Mouse (Mus musculus) heart, adult 8-10 months (tissue): ENCODE data around the gene Zfp85. TPM values are rescaled to one million over a fixed set of nuclear protein-coding genes. Genes with fewer than 3 reads are reported as not detected.
A peak's percentile ranks its signal among the peaks of the same experiment; 100 is the strongest.
"Not testable (repeated sequence)": the region's sequence is repeated elsewhere in the genome, so short reads cannot be mapped to it uniquely, and the experiment has no call there.

Experiments used
- DNase-seq: peaks from one replicate; pipeline ENCODE4 v3.0.0; 2022; ENCODE audit warnings: low spot score
- total RNA-seq, 4 experiments: library from RNA; stranded (reverse); gene quantifications; 2 replicates each; pipeline ENCODE4 v1.2.4; 2022

Zfp85 gene
- total RNA-seq: 1 to 10 TPM; 2.0 to 2.5 (median 2.3) TPM

- peak; percentile 75 for DNase-seq
Measured at GRCm38 (mm10) chr13:67754333-67755306, at the start of gene Zfp85. Zfp85 (minus strand) TSS chr13:67755228.

GRCm38 (mm10) chr13:67799151-67799550 is 44.1 kb upstream of the Zfp85 start:
- DNase-seq: not testable (repeated sequence)

GRCm38 (mm10) chr13:67798618-67799017 is 43.6 kb upstream of the Zfp85 start:
- DNase-seq: no peak

GRCm38 (mm10) chr13:67791921-67792455 is 37.0 kb upstream of the Zfp85 start:
- no peak for DNase-seq

- peak; percentile 87 for DNase-seq
Measured at GRCm38 (mm10) chr13:67779265-67780221, 24.5 kb upstream of the Zfp85 start, which contains the start of gene Zfp493. Zfp493 (plus strand) TSS chr13:67779693.

- DNase-seq: no peak
Measured at GRCm38 (mm10) chr13:67763031-67763768, 8.2 kb upstream of the Zfp85 start.

GRCm38 (mm10) chr13:67759966-67760365 is 4.9 kb upstream of the Zfp85 start:
- DNase-seq: no peak

GRCm38 (mm10) chr13:67755761-67756160 is 733 bp upstream of the Zfp85 start:
- no peak for DNase-seq

- no peak for DNase-seq
Measured at GRCm38 (mm10) chr13:67743896-67744295, 11.1 kb downstream of the Zfp85 start.

GRCm38 (mm10) chr13:67742941-67743340 is 12.1 kb downstream of the Zfp85 start:
- no peak for DNase-seq

GRCm38 (mm10) chr13:67734391-67734790 is 20.6 kb downstream of the Zfp85 start:
- DNase-seq: not testable (repeated sequence)

- DNase-seq: not testable (repeated sequence)
Measured at GRCm38 (mm10) chr13:67729441-67729840, 25.6 kb downstream of the Zfp85 start.

- peak; percentile 62 for DNase-seq
Measured at GRCm38 (mm10) chr13:67728641-67729318, 26.2 kb downstream of the Zfp85 start, which contains the start of gene Zfp65. Zfp65 (minus strand) TSS chr13:67729173.

- no peak for DNase-seq
Measured at GRCm38 (mm10) chr13:67728106-67728505, 26.9 kb downstream of the Zfp85 start.

GRCm38 (mm10) chr13:67725331-67725730 is 29.7 kb downstream of the Zfp85 start:
- not testable (repeated sequence) for DNase-seq

- DNase-seq: peak; percentile 93
Measured at GRCm38 (mm10) chr13:67723848-67724479, 31.1 kb downstream of the Zfp85 start.
